Mouse (Mus musculus) lung, adult 18-20 months (tissue): ENCODE data around the gene Hspbp1.

Source experiments
- DNase-seq, 2 experiments: peaks; one replicate each; pipeline ENCODE4 v3.0.0; 2022; ENCODE audit warnings: mixed read lengths in 2 of 2

Gene Hspbp1

DNA sequence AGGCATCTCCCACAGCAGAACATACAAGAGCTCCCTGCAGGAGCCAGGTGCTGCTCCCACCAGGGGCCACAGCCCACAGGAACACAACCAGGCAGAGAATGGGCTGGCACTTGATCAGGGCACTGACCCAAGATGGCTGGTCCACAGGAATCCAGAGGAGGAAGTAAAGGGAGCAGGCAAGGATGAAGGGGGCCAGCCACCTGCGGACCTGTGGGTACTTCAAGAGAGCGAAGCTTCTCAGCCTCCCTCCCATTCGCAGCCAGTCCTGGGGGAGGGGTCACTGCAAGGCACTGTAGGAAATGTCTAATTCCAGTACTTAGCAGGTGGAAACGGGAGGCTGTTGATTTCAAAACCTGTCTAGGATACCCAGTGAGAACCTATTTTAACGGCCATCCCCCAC, 55.3 kb downstream of the Hspbp1 start:
- no peak for DNase-seq

DNA sequence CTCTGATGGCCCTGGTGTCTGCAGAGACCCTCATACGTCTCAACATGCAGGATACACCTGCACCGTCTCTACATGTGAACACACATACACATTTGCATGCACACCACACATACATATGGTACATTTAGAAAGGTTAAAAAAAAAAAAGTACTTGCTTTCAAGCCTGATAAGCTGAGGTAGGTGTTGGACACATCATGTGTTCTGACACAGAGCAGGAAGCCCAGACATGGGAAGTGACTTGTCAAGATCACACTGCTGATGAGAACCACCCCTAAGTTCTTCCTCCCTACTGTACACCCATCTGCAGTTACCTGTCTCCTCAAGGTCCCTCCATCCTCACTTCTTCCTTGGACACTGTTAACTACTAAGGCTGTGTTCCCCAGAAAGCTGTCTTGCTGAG, 58.9 kb downstream of the Hspbp1 start:
- no peak for DNase-seq

DNA sequence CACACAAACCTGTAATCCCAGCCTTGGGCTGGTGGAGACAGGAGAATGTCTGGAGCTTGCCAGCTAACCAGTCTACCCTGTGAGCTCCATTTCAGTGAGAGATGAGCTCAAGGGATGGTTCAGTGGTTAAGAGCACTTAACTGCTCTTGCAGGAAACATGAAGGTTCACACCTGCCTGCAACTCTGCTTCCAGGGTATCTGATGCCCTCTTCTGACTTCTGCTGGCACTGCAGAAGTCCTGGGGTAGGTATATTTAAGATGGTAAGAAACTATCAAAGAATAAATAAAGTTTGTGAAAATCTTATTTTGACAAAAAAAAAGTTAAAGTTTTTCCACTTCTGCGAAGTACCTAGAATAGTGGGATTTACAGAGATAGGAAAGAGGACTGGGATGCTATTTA, 60.5 kb downstream of the Hspbp1 start:
- DNase-seq: no peak

- peak; percentile 57 to 59 for DNase-seq
Observed at GRCm38 (mm10) chr7:4623544-4624189, 61.2 kb downstream of the Hspbp1 start.

DNA sequence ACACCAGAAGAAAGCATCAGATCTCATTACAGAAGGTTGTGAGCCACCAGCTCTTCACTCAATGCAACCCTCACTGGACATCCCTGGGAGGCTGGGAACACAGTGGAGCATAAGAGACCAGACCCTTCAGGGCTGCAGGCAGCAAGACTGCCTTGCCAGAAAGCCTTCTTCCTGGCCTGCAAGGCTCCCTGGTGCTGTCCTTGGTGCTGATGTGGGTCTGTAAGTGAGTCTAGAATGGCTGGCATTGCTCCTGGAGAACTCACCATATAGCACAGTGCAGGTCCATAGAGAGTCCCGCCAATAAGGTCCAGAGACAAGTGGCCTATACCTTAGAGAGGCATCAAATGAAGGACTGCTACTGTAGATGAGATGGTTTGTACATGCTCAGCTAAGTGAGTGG, 64.9 kb downstream of the Hspbp1 start:
- no peak for DNase-seq

GRCm38 (mm10) chr7:4613740-4614403, 71.0 kb downstream of the Hspbp1 start:
- DNase-seq: no peak

DNA sequence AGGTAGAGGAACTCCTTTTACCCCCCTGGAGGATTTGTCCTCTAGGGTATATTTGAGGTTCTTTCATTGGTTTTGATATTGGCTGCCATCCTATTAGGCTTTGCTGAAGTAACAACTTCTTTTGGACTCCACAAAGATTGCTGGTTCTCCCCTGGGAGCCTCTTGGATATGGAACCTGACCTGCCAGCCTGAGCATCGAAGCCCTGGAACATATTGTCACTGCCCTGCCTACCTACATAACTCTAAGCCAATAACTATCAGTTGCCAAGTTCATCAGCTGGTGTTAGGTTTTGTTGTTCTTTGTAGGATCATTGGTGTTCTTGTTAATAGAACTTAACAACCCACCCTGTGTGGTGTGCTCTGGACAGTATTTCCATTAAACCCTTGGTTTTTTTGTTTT, 71.9 kb downstream of the Hspbp1 start:
- no peak for DNase-seq

DNA sequence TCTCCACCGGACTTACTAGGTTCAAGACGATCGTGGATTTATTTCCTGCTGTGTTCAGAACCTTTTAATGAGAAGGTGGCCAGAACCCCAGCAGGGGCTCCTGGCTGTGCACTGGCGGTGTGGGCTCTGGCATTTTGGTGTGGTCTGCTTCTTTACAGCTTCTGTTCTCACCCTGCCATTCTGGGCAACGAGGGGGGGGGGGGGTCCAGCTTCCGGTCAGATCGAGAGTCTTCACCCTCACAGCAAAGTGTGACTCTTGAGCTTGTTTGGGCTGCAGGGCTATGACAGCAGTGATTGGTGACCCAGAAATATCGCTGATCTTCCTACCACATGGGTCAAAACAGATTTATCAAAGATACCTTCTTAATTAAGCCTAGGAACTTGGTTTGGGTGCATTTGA, 72.5 kb downstream of the Hspbp1 start:
- no peak for DNase-seq

GRCm38 (mm10) chr7:4611921-4612341, 72.9 kb downstream of the Hspbp1 start:
- no peak for DNase-seq

GRCm38 (mm10) chr7:4611511-4611910, 73.4 kb downstream of the Hspbp1 start:
- no peak for DNase-seq
